Mouse (Mus musculus): ENCODE measurements around the gene Vps52.

The Vps52 gene

GRCm38 (mm10) chr17:34010156-34010555 lies 54.5 kb downstream of the Vps52 start:
- DNase-seq, result no peak

- DNase-seq, result no peak
These were observed 57.8 kb downstream of the Vps52 start for GRCm38 (mm10) chr17:34013436-34013835.

All from cerebellum, adult 18-20 months (tissue).